Mouse (Mus musculus): Measurements from ENCODE around the gene Lrrc20.

DNA sequence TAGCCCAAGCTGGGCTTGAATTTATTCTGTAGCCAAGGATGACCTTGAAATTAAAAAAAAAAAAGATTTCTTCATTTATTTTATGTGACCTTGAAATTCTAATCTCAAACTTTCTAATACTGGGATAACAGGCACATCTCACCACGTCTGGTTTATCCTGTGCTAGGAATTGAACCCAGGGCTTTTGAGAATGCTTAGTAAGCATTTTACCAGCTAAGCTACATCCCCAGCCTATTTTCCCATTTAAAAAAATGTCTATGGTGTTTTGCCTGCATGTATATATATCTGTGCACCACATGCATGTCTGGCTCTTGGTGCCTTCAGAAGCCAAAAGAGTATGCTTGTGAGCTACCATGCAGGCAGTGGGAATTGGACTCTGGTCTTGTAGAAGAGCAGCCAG is 4.9 kb downstream of the Lrrc20 start:
- TF ChIP-seq CTCF (IDR thresholded peaks at IDR 0.05) (no peak), POLR2A (IDR thresholded peaks at IDR 0.05; ENCODE audit: insufficient read depth, low read depth, low read length) (no peak)
